Mouse (Mus musculus) neural tube, postnatal 0 days (tissue): Measurements from ENCODE around the gene Pus7. TPM values are rescaled to one million over a fixed set of nuclear protein-coding genes. Genes with fewer than 3 reads are reported as not detected.

ENCODE experiments used
- polyA plus RNA-seq: library from polyadenylated mRNA; unstranded; fragments of >200 nt; fragmentation: Nextera tagmentation; extraction: Ambion mirVana; gene quantifications from 2 replicates; pipeline ENCODE4 v1.2.1, GENCODE M21; 2015

Pus7 gene
- 12.4 and 13.2 TPM in 2 replicates for polyA plus RNA-seq

DNA sequence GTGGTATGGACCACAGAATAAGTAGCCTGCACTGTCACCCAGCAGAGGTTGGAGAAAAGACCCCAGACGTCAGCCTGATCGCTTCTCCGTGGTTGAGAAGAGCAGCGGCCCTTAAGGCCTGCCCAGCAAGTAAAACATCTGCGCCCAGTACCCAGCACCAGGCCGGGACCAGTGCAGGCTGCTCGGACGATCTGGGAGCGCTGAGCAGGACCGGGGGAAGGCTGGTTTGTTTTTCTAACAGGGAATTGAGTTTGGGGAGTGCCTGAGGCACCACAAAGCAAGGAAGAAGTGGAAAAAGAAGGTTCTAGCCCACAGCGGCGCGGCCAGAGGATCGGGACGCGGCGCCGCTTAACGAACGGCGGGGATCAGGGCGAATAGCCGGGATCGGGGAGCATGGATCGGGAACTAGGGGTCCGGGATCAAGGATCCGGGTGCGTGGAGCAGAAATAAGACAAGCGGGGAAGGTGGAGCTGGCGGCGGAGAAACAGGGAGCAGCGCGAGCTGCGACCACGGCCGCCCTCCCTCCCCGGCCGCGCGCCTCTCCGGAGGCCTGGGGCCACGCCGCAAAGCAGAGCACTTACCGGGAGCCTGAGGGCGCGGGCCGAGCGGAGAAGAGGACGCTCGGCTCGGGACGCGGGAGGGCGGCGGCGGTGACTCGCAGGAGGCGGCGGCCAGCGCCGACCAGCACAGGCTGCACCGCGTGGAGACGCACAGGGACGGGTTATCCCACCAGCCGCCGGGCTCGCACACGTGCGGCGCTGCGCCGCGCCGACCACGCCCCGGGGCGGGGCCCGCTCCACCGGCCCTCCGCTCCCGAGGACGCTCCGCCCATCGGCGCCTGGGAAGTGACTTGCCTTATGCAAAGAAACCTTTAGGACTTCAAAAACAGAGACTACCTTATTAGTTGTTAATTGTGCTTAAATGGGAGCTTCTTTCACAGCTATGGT, at the start of gene Pus7:
Pus7 (minus strand) TSS at position 781 of the 947 bp plus-strand sequence.

DNA sequence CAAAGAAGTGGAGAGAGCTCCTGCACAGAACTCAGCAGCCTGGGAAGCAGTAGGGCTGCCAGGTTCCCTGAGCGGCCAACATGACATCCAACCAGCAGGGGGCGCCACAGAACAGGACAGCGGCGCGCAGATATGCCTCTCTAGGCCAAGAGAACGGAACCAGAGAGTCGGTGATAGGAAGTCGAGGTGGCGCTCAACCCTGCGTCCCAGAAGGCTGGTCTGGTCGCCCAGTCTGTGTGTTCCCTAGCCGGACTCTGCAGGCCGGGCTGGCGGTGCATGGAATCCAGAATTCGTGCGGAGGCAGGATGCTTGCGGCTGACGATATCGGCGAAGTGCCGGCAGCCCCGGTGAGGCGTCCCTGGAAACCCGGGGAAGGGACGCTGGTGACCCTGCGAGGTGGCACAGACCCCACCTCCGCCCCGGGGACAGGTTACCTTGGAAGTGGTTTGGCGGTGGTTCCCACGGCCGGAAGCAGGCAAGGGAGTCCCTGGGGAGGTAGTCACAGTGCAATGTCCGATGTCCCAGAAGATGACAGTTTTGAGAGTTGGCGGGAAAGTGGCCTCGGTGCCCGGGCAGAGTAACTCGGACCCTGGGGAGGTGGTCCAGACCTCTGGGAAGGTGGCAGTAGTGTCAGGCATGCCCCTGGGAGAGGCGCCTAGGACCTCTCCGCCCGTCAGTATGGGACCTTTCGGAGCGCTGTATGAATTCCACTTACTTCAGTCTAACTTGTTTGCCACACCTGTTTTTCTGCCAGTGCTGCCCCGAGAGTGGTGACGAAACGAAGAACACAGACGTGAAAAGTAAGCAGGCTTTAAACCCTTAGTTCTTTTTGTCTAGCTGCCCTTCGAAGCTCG, 4.3 kb upstream of the Pus7 start, which contains the start of gene Rint1:
Rint1 (plus strand) TSS at position 176 of the 854 bp plus-strand sequence.

Other genes with a start within 250 kb of the Pus7 start
- 131 and 146 TPM in 2 replicates for gene Srpk2, start 99.1 kb downstream of the Pus7 start, polyA plus RNA-seq
- 27.0 and 29.0 TPM in 2 replicates for gene Rint1, start 4.0 kb upstream of the Pus7 start, polyA plus RNA-seq
- 92.1 and 108 TPM in 2 replicates for gene Tomm7, start 60.5 kb upstream of the Pus7 start, polyA plus RNA-seq
- gene Fam126a, start 247.0 kb upstream of the Pus7 start, polyA plus RNA-seq: 14.0 and 15.0 TPM in 2 replicates